Mouse (Mus musculus) layer of hippocampus, postnatal 25 days (tissue): Measurements from ENCODE around the gene Ssna1. TPM values are rescaled to one million over a fixed set of nuclear protein-coding genes. Genes with fewer than 3 reads are reported as not detected.
A peak's percentile ranks its signal among the peaks of the same experiment; 100 is the strongest.
"Not testable (repeated sequence)": the region's sequence is repeated elsewhere in the genome, so short reads cannot be mapped to it uniquely, and the experiment has no call there.

Source experiments
- DNase-seq, 2 experiments: peaks; one replicate each; pipeline ENCODE4 v3.0.0; 2022; ENCODE audit warnings: mixed read lengths in 2 of 2, low spot score in 1 of 2; ENCODE audit errors: extremely low spot score in 1 of 2
- total RNA-seq, 2 experiments: library from RNA; stranded (reverse); gene quantifications; 2 replicates each; pipeline ENCODE4 v1.2.3; 2021

Ssna1 gene
- total RNA-seq, 2 experiments from 2014 or later, result 69.2 to 71.6 TPM

- DNase-seq, result no peak
These were observed 9.2 kb downstream of the Ssna1 start for GRCm38 (mm10) chr2:25262795-25263622.

GRCm38 (mm10) chr2:25262291-25262767 is 9.9 kb downstream of the Ssna1 start, which contains the start of gene Tprn:
Tprn (plus strand) TSS chr2:25262618.
- peak; percentile 68 to 78 for DNase-seq

DNA sequence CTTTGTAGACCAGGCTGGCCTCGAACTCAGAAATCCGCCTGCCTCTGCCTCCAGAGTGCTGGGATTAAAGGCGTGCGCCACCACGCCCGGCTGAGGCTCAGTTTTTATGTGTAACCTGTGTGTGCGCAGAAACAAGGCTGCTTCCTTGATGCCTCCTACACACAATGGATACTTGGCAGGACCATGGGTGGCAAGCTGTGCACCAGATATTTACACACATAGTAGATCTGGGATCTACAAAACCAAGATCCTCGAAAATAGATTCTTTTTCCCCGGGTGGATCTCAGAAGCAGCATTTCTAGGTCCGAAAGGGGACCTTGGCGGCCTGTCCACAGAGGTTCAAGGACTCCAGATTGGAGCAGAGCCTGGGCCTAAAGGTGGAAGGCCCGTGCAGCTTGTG is 10.4 kb downstream of the Ssna1 start:
- DNase-seq, result no peak

DNA sequence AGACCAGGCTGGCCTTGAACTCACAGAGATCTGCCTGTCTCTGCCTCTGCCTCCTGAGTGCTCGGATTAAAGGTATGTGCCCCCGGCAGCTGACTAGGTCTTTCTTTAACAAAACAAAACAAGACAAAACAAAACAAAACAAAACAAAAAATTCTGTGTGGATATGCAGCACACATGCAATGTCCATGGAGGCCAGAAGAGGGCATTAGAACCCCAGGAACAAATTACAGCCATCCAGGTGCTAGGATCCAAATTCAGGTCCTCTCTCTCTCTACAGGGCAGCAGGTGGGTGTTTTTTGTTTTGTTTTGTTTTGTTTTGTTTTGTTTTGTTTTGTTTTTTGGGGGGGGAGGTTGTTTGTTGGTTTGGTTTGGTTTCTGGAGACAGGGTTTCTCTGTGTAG is 13.4 kb downstream of the Ssna1 start:
- DNase-seq, result no peak

DNA sequence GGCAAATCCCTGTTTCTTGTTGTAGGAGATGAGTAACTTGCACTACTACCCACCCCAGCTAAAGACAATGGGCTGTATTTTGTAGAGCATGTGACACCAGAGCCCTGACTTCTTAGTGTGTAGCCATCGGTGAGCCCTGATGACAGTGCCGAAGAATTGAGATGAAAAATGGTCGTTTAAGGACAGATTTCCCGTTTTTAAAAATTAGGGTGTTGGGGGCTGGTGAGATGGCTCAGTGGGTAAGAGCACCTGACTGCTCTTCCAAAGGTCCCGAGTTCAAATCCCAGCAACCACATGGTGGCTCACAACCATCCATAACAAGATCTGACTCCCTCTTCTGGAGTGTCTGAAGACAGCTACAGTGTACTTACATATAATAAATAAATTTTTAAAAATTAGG is 15.0 kb downstream of the Ssna1 start:
- not testable (repeated sequence) for DNase-seq

GRCm38 (mm10) chr2:25256443-25257109 is 15.7 kb downstream of the Ssna1 start:
- peak in 1 of 2 experiments; percentile 48 for DNase-seq

DNA sequence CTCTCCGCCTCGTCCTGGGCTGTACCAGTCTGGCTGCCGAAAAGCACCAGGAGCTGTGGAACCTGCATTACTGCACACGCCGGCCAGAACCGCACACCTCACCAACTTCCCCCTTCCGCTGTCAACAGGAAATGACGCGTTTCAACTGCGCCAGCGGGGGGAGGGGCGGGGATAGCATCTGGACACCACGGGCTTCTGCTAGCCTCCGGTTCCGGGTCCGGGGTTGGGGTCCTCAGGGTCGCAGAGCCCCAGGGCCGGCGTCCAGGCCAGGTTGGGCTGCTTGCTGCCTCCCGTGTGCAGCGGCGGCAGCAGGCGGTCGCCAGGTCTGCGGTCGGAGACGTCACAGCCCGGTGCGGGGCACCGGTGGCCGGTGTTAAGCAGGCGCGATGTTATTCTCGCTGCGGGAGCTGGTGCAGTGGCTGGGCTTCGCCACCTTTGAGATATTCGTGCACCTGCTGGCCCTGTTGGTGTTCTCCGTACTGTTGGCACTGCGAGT is 16.9 kb downstream of the Ssna1 start, which contains the start of gene Tmem203:
Gene Tmem203 (plus strand): TSS at position 156 of the 496 bp plus-strand sequence.
- DNase-seq, result peak; percentile 84 to 90

- no peak for DNase-seq
These were observed 19.9 kb downstream of the Ssna1 start for GRCm38 (mm10) chr2:25252331-25252730.

- DNase-seq, result no peak
These were observed 25.8 kb downstream of the Ssna1 start, which contains the start of gene AL732309.1 for GRCm38 (mm10) chr2:25246183-25247072. AL732309.1 (minus strand) TSS chr2:25246863.

DNA sequence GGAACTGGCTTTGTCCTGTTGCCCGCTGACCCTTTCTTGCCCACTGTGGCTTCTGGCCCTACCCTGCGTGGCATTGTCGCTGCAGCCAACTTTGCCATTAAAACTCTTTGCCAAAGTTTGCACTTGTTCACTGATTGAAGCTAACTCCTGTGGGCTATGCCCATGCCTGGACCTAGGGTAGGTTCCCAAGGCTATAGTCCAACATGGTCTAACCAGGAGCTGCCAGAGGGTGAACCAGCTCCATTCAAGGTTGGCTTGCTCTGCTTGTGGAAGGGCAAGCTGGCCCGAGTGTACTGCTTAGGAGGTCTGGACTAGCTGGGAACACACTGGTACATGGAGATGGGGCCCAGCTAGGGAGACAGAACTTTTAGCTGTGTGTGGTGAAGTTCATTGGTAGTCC is 28.1 kb downstream of the Ssna1 start:
- DNase-seq, result no peak

DNA sequence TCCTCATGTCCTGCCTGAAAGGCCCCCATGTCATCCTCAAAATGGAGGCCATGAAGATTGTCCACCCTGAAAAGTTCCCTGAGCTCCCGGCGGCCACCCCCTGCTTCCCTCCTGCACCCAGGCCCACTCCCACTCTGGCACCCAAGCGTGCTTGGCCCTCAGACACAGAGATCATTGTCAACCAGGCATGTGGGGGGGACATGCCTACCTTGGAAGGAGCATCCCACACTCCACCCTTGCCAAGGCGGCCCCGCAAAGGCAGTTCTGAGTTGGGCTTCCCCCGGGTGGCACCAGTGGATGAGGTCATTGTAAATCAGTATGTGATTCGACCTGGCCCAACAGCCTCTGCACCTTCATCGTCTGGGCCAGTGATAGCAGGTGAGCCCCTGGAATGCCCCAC is 28.9 kb downstream of the Ssna1 start:
- no peak for DNase-seq

DNA sequence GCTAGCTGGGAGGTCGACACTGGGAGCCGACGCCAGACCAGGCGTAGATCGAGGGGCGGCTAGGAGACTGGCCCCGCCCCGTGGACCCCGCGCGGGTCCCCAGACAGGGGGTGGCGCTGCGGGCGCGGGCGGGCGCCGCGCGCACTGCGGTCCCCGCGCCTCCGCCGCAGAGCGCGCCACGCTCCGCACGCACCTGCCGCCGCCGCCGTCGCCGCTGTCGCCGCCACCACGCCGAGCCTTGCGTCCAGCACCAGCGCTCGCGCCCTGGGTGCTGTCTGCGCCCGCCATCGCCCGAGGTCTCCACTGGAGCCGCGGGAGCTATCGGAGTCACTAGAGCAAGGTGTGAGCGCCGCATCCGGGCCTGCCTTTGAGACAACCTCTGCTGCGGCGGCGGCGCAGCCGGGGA is 30.1 kb downstream of the Ssna1 start, which contains the start of the genes Rnf208 and Cysrt1:
Gene Rnf208 (plus strand): TSS at position 155 of the 406 bp plus-strand sequence.
Gene Cysrt1 (minus strand): TSS at position 352 of the 406 bp plus-strand sequence.
- DNase-seq, result peak in 1 of 2 experiments; percentile 44

DNA sequence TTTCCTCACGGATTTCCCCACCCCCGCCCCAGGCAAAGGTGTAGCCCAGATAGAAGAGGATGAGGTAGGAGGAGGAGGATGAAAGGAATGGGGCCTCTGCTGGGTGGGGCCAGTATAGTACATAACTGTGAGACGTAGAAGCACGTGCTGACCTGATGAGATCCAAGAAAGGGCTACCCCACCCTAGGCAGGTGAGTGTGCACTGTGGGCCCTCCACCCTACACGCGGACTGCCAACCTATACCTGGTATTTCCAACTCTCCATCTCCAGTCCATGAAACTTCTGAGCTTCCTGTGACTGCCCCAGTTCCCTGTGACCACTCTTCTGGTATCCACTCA is 30.8 kb downstream of the Ssna1 start:
- DNase-seq, result no peak

DNA sequence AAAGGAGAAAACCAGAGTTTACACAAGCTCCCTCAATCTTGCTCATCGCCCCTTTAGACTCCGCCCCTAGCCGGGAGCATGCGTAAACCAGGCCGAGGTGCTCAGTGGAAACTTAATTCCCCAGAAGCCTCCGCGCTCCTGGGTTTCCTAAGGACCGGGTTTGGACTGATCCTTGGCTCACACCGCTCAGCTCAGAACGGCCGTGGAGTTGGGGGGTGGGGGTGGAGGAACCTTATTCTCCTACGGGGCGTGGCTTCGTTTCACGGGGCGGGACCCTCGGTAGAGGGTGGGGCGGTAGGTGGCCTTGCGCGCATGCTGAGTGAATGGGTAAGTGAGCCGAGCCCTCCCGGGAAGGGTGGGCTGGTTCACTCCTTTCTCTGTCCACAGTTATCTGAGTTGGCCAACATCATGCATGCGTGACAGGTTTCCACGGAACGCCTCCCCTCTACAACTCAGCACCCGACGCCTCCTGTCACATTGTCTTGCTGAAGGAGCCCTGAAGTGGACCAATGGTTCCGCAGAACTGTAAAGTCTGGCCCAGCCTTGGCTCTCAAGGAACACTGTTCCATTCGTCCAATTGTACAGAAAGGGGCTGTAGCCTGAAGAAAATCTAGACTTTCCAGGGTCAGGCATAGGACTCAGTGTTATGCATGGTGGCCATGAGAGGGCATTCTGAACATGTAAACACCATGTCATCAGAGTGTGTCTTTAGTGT is 31.4 kb downstream of the Ssna1 start:
- DNase-seq, result peak; percentile 36 to 46

GRCm38 (mm10) chr2:25240310-25240709 is 31.9 kb downstream of the Ssna1 start:
- DNase-seq, result no peak

- DNase-seq, result no peak
These were observed 32.5 kb downstream of the Ssna1 start for GRCm38 (mm10) chr2:25239766-25240165.

- DNase-seq, result no peak
These were observed 34.1 kb downstream of the Ssna1 start for GRCm38 (mm10) chr2:25238106-25238505.

- no peak for DNase-seq
These were observed 34.7 kb downstream of the Ssna1 start for GRCm38 (mm10) chr2:25237522-25237921.

GRCm38 (mm10) chr2:25236614-25237013 is 35.6 kb downstream of the Ssna1 start, which contains the start of gene Rnf224:
Rnf224 (minus strand) TSS chr2:25236787.
- DNase-seq, result no peak
